Mouse (Mus musculus) spleen, adult 18-20 months (tissue): Measurements from ENCODE around the gene Mrpl44.

Experiments used
- DNase-seq, 2 experiments: peaks; one replicate each; pipeline ENCODE4 v3.0.0; 2022; ENCODE audit warnings: mixed read lengths in 2 of 2

Gene Mrpl44

GRCm38 (mm10) chr1:79775927-79776458 is at the start of gene Mrpl44, which contains the start of gene Wdfy1:
Gene Mrpl44, plus strand, starts transcription at chr1:79776018.
Gene Wdfy1, minus strand, starts transcription at chr1:79776143.
- DNase-seq = peak; percentile 92 to 97

GRCm38 (mm10) chr1:79734794-79735193 is 41.0 kb upstream of the Mrpl44 start:
- DNase-seq = no peak

GRCm38 (mm10) chr1:79736408-79736807 is 39.4 kb upstream of the Mrpl44 start:
- no peak for DNase-seq

GRCm38 (mm10) chr1:79739726-79740125 is 36.1 kb upstream of the Mrpl44 start:
- no peak for DNase-seq

GRCm38 (mm10) chr1:79741002-79741401 is 34.8 kb upstream of the Mrpl44 start:
- no peak for DNase-seq

- no peak for DNase-seq
Measured at GRCm38 (mm10) chr1:79742949-79743348, 32.9 kb upstream of the Mrpl44 start.

- no peak for DNase-seq
Measured at GRCm38 (mm10) chr1:79743385-79743784, 32.4 kb upstream of the Mrpl44 start.

- no peak for DNase-seq
Measured at GRCm38 (mm10) chr1:79746056-79746455, 29.8 kb upstream of the Mrpl44 start.

- no peak for DNase-seq
Measured at GRCm38 (mm10) chr1:79751186-79751585, 24.6 kb upstream of the Mrpl44 start.

GRCm38 (mm10) chr1:79752015-79752695 is 23.7 kb upstream of the Mrpl44 start:
- DNase-seq = peak in 1 of 2 experiments; percentile 24

GRCm38 (mm10) chr1:79752714-79753340 is 23.0 kb upstream of the Mrpl44 start:
- DNase-seq = no peak

- no peak for DNase-seq
Measured at GRCm38 (mm10) chr1:79753456-79753855, 22.4 kb upstream of the Mrpl44 start.

GRCm38 (mm10) chr1:79754936-79755335 is 20.9 kb upstream of the Mrpl44 start:
- no peak for DNase-seq

GRCm38 (mm10) chr1:79755376-79755775 is 20.4 kb upstream of the Mrpl44 start:
- no peak for DNase-seq

- no peak for DNase-seq
Measured at GRCm38 (mm10) chr1:79756417-79756816, 19.4 kb upstream of the Mrpl44 start.

- no peak for DNase-seq
Measured at GRCm38 (mm10) chr1:79757161-79757560, 18.7 kb upstream of the Mrpl44 start.

- no peak for DNase-seq
Measured at GRCm38 (mm10) chr1:79757597-79757996, 18.2 kb upstream of the Mrpl44 start.

- no peak for DNase-seq
Measured at GRCm38 (mm10) chr1:79759006-79759405, 16.8 kb upstream of the Mrpl44 start.

GRCm38 (mm10) chr1:79759436-79759972 is 16.3 kb upstream of the Mrpl44 start:
- DNase-seq = no peak

- DNase-seq = no peak
Measured at GRCm38 (mm10) chr1:79760656-79761055, 15.2 kb upstream of the Mrpl44 start.

GRCm38 (mm10) chr1:79761106-79761916 is 14.5 kb upstream of the Mrpl44 start:
- DNase-seq = peak; percentile 70 to 77

GRCm38 (mm10) chr1:79761917-79762271 is 13.9 kb upstream of the Mrpl44 start:
- DNase-seq = no peak
